Mouse (Mus musculus) MEL (cell line): ENCODE data around the gene Snd1. TPM values are rescaled to one million over a fixed set of nuclear protein-coding genes. Genes with fewer than 3 reads are reported as not detected.

Experiments used
- DNase-seq: peaks from one replicate; pipeline ENCODE4 v3.0.0; 2011; ENCODE audit warnings: low read depth, low spot score
- H3K27ac ChIP-seq: 2 replicates; pipeline ENCODE4 v1.5.1; 2012; ENCODE audit warnings: low read depth, mild to moderate bottlenecking, control low read depth, low read length, moderate library complexity; ENCODE audit not compliant: control insufficient read depth
- H3K27me3 ChIP-seq, 2 experiments: fragments of 150-350 bp in 1 of 2; sonication (generic) in 1 of 2; 2 replicates each; pipeline ENCODE4 v1.6.1; 2012; ENCODE audit warnings: low read length in 2 of 2, mild to moderate bottlenecking in 2 of 2, improper control_type of control experiment in 1 of 2, moderate library complexity in 1 of 2; ENCODE audit not compliant: insufficient read depth in 2 of 2, control insufficient read depth in 1 of 2
- H3K36me3 ChIP-seq, 2 experiments: 2 replicates each; pipeline ENCODE4 v1.6.1; 2012 to 2014; ENCODE audit warnings: low read length in 2 of 2, improper control_type of control experiment in 1 of 2, inconsistent platforms in 1 of 2, mild to moderate bottlenecking in 1 of 2; ENCODE audit not compliant: insufficient read depth in 2 of 2, control insufficient read depth in 1 of 2
- H3K4me1 ChIP-seq, 2 experiments: fragments of 150-350 bp in 1 of 2; sonication (generic) in 1 of 2; 2 replicates each; pipeline ENCODE4 v1.6.1; 2012; ENCODE audit warnings: low read length in 2 of 2, improper control_type of control experiment in 1 of 2, mild to moderate bottlenecking in 1 of 2; ENCODE audit not compliant: insufficient read depth in 2 of 2, control insufficient read depth in 1 of 2
- H3K4me3 ChIP-seq, 2 experiments: fragments of 150-350 bp in 1 of 2; sonication (generic) in 1 of 2; 2 replicates each; pipeline ENCODE4 v1.5.1; 2012; ENCODE audit warnings: low read depth in 2 of 2, low read length in 2 of 2, mild to moderate bottlenecking in 2 of 2, moderate library complexity in 2 of 2, control low read depth in 1 of 2, improper control_type of control experiment in 1 of 2; ENCODE audit not compliant: control insufficient read depth in 1 of 2, insufficient read depth in 1 of 2
- H3K79me2 ChIP-seq: 2 replicates; pipeline ENCODE4 v1.6.1; 2012; ENCODE audit warnings: mild to moderate bottlenecking, low read length, moderate library complexity; ENCODE audit not compliant: control insufficient read depth, poor library complexity, insufficient read depth
- H3K9ac ChIP-seq: 2 replicates; pipeline ENCODE4 v1.6.1; 2012; ENCODE audit warnings: low read depth, mild to moderate bottlenecking, control low read depth, low read length, moderate library complexity; ENCODE audit not compliant: control insufficient read depth, poor library complexity, severe bottlenecking
- H3K9me3 ChIP-seq: fragments of 150-350 bp; sonication (generic); replicated peaks from 2 replicates; pipeline ENCODE4 v1.6.1; 2012; ENCODE audit warnings: mild to moderate bottlenecking, low read length, improper control_type of control experiment, moderate library complexity; ENCODE audit not compliant: insufficient read depth
- CHD1 ChIP-seq: IDR thresholded peaks from 2 replicates; pipeline ENCODE4 v1.6.1; 2012; ENCODE audit warnings: low read depth, mild to moderate bottlenecking, inconsistent platforms, low read length, improper control_type of control experiment
- CHD2 ChIP-seq: IDR thresholded peaks from 2 replicates; pipeline ENCODE4 v1.6.1; 2011; ENCODE audit warnings: low read length, improper control_type of control experiment
- CTCF ChIP-seq, 3 experiments: IDR thresholded peaks in 2 of 3; conservative IDR thresholded peaks in 1 of 3; 2 replicates each; pipeline ENCODE4 v1.5.1; 2011 to 2012; ENCODE audit warnings: low read length in 3 of 3, low read depth in 2 of 3, mild to moderate bottlenecking in 2 of 3, improper control_type of control experiment in 1 of 3, inconsistent platforms in 1 of 3, mixed read lengths in 1 of 3, moderate library complexity in 1 of 3; ENCODE audit not compliant: control insufficient read depth in 1 of 3, insufficient read depth in 1 of 3, poor library complexity in 1 of 3, severe bottlenecking in 1 of 3
- E2F4 ChIP-seq: IDR thresholded peaks from 2 replicates; pipeline ENCODE4 v1.6.1; 2011; ENCODE audit warnings: low read depth, low read length, improper control_type of control experiment, borderline replicate concordance
- EP300 ChIP-seq, 2 experiments: IDR thresholded peaks; 2 replicates each; pipeline ENCODE4 v1.6.1; 2011; ENCODE audit warnings: improper control_type of control experiment in 2 of 2, low read length in 2 of 2, low read depth in 1 of 2, mild to moderate bottlenecking in 1 of 2
- HCFC1 ChIP-seq: IDR thresholded peaks from 2 replicates; pipeline ENCODE4 v1.6.1; 2012; ENCODE audit warnings: low read depth, mild to moderate bottlenecking, inconsistent platforms, low read length, improper control_type of control experiment, moderate library complexity
- JUND ChIP-seq: IDR thresholded peaks from 2 replicates; pipeline ENCODE4 v1.6.1; 2011; ENCODE audit warnings: low read depth, mild to moderate bottlenecking, improper control_type of control experiment, low read length
- MAFK ChIP-seq: IDR thresholded peaks from 2 replicates; pipeline ENCODE4 v1.6.1; 2011; ENCODE audit warnings: low read depth, mild to moderate bottlenecking, low read length, improper control_type of control experiment, borderline replicate concordance
- MAX ChIP-seq: IDR thresholded peaks from 2 replicates; pipeline ENCODE4 v1.6.1; 2011; ENCODE audit warnings: low read length, improper control_type of control experiment
- MAZ ChIP-seq: IDR thresholded peaks from 2 replicates; pipeline ENCODE4 v1.6.1; 2012; ENCODE audit warnings: low read depth, mild to moderate bottlenecking, inconsistent platforms, low read length, improper control_type of control experiment
- MXI1 ChIP-seq: IDR thresholded peaks from 2 replicates; pipeline ENCODE4 v1.6.1; 2011; ENCODE audit warnings: mild to moderate bottlenecking, low read depth, low read length, improper control_type of control experiment
- MYC ChIP-seq: IDR thresholded peaks from 2 replicates; pipeline ENCODE4 v1.6.1; 2011; ENCODE audit warnings: low read depth, mild to moderate bottlenecking, low read length, improper control_type of control experiment, moderate library complexity
- POLR2A ChIP-seq, 2 experiments: IDR thresholded peaks; 2 replicates each; pipeline ENCODE4 v1.6.1; 2011 to 2012; ENCODE audit warnings: low read length in 2 of 2, mild to moderate bottlenecking in 2 of 2, control low read depth in 1 of 2, improper control_type of control experiment in 1 of 2, low read depth in 1 of 2, moderate library complexity in 1 of 2; ENCODE audit not compliant: control insufficient read depth in 1 of 2, insufficient read depth in 1 of 2, poor library complexity in 1 of 2
- POLR2AphosphoS5 ChIP-seq: IDR thresholded peaks from 2 replicates; pipeline ENCODE4 v1.6.1; 2012; ENCODE audit warnings: low read depth, borderline replicate concordance, mild to moderate bottlenecking, inconsistent platforms, low read length, moderate library complexity, mixed read lengths
- RAD21 ChIP-seq: IDR thresholded peaks from 2 replicates; pipeline ENCODE4 v1.6.1; 2011; ENCODE audit warnings: mild to moderate bottlenecking, low read depth, low read length, improper control_type of control experiment
- RCOR1 ChIP-seq: IDR thresholded peaks from 2 replicates; pipeline ENCODE4 v1.6.1; 2012; ENCODE audit warnings: low read depth, mild to moderate bottlenecking, inconsistent platforms, low read length, improper control_type of control experiment
- SIN3A ChIP-seq: IDR thresholded peaks from 2 replicates; pipeline ENCODE4 v1.6.1; 2012; ENCODE audit warnings: low read length, improper control_type of control experiment, inconsistent platforms
- TAL1 ChIP-seq: IDR thresholded peaks from 2 replicates; pipeline ENCODE4 v1.6.1; 2012; ENCODE audit warnings: mild to moderate bottlenecking, inconsistent platforms, low read length, moderate library complexity, mixed read lengths
- TCF12 ChIP-seq: IDR thresholded peaks from 2 replicates; pipeline ENCODE4 v1.6.1; 2014; ENCODE audit warnings: low read depth, mild to moderate bottlenecking, inconsistent platforms, low read length, improper control_type of control experiment, moderate library complexity
- USF1 ChIP-seq: IDR thresholded peaks from 2 replicates; pipeline ENCODE4 v1.6.1; 2014; ENCODE audit warnings: low read depth, mild to moderate bottlenecking, inconsistent platforms, low read length, improper control_type of control experiment, moderate library complexity
- ZKSCAN1 ChIP-seq: IDR thresholded peaks from 2 replicates; pipeline ENCODE4 v1.6.1; 2012; ENCODE audit warnings: low read depth, mild to moderate bottlenecking, inconsistent platforms, low read length, improper control_type of control experiment, moderate library complexity
- polyA plus RNA-seq, 2 experiments: library from polyadenylated mRNA; stranded (reverse) in 1 of 2; unstranded in 1 of 2; fragments of >175 nt in 1 of 2; fragments of >200 nt in 1 of 2; gene quantifications; 2 replicates each; pipeline versions ENCODE4 v1.2.1 to v1.2.4; 2012; ENCODE audit warnings: low replicate concordance in 2 of 2, low read depth in 1 of 2; ENCODE audit not compliant: insufficient read length in 2 of 2, insufficient read depth in 1 of 2, missing spikeins in 1 of 2
- total RNA-seq: library from RNA; depleted of rRNA; stranded (reverse); fragments of 300-350 nt; gene quantifications from 2 replicates; pipeline ENCODE4 v1.2.3, GENCODE M21; 2012

Snd1 gene
- total and polyA plus RNA-seq, 3 experiments = 192 to 280 TPM; not detected in 1

DNA sequence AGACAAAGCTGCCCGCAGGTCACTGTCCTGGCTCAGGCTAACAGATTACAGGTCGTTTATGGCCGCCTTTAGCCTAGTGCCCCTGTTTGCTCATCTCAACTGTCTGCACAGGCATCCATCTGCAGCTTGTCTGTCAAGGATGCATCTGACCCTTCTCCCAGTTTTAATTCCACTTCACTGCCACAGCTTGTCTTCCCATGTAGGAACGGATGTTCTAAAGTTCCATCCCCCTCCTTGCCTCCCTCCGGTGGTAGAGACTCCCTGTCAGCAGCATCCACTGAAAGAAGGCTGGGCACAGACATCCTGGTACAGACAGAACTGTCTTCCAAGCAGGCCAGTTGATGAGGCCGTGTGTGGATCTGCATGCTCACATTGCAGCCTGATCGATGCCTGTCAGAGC lies 377.4 kb downstream of the Snd1 start:
- TF ChIP-seq CHD2 = no peak
- no peak for TF ChIP-seq USF1
- TF ChIP-seq SIN3A = no peak
- no peak for TF ChIP-seq CTCF (IDR thresholded peaks at IDR 0.05 in 2 of 3, conservative IDR thresholded peaks at IDR 0.05 in 1 of 3; ENCODE audit: control insufficient read depth in 1 of 3, insufficient read depth in 1 of 3, low read depth in 2 of 3, low read length in 3 of 3, poor library complexity in 1 of 3, severe bottlenecking in 1 of 3)
- TF ChIP-seq ZKSCAN1 = no peak
- no peak for TF ChIP-seq MAFK
- no peak for TF ChIP-seq EP300 (IDR thresholded peaks at IDR 0.05; ENCODE audit: low read depth in 1 of 2, low read length in 2 of 2)
- no peak for TF ChIP-seq POLR2AphosphoS5
- TF ChIP-seq JUND = no peak
- no peak for TF ChIP-seq RAD21
- no peak for TF ChIP-seq TCF12
- no peak for TF ChIP-seq RCOR1
- TF ChIP-seq CHD1 = no peak
- no peak for TF ChIP-seq MXI1
- TF ChIP-seq TAL1 = no peak
- no peak for TF ChIP-seq E2F4
- no peak for TF ChIP-seq MYC
- no peak for TF ChIP-seq POLR2A (IDR thresholded peaks at IDR 0.05; ENCODE audit: control insufficient read depth in 1 of 2, insufficient read depth in 1 of 2, low read depth in 1 of 2, low read length in 2 of 2, poor library complexity in 1 of 2)
- TF ChIP-seq HCFC1 = no peak
- Histone ChIP-seq H3K9ac (no peak overlapping the region), H3K4me1 (peaks cover 15 to 18% of the 10 kb centered on the region in 2 experiments), H3K4me3 (no peak overlapping the region), H3K36me3 (peaks cover 4 to 22% of the 10 kb centered on the region in 2 experiments), H3K79me2 (no peaks in the 10 kb centered on the region), H3K27me3 (no peaks in the 10 kb centered on the region), H3K9me3 (no peaks in the 10 kb centered on the region), H3K27ac (no peak overlapping the region)
- DNase-seq = no peak

DNA sequence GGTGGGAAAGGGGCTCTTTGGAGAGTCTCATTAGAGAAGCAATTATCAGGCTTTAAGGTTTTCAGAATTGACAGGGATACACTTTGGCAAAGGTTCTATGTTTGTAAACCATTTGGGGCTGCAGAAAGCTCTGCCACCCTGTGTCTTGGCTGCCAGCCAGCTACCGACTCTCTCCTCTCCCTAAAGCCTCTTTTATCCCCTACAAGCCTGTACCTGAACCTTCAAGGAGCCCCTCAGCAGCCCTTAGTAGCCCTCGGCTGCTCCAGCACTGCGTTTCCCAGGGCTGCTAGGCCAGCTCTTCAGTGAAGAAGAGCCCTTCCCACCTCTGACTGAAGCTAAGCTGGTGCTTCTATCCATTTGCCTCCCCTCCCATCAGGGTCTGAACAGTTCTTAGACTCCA lies 378.2 kb downstream of the Snd1 start:
- Histone ChIP-seq H3K79me2 (no peaks in the 10 kb centered on the region), H3K36me3 (peaks cover 4 to 26% of the 10 kb centered on the region in 2 experiments), H3K27me3 (no peaks in the 10 kb centered on the region), H3K9ac (no peak overlapping the region), H3K9me3 (no peaks in the 10 kb centered on the region), H3K4me3 (no peak overlapping the region), H3K27ac (no peak overlapping the region), H3K4me1 (peaks cover 15 to 20% of the 10 kb centered on the region in 2 experiments)
- no peak for DNase-seq
- TF ChIP-seq CTCF (IDR thresholded peaks at IDR 0.05 in 2 of 3, conservative IDR thresholded peaks at IDR 0.05 in 1 of 3; ENCODE audit: control insufficient read depth in 1 of 3, insufficient read depth in 1 of 3, low read depth in 2 of 3, low read length in 3 of 3, poor library complexity in 1 of 3, severe bottlenecking in 1 of 3) (no peak), MAX (no peak), MAZ (no peak)
